Mouse (Mus musculus): Measurements from ENCODE around the gene Ccdc15.
"Not testable (repeated sequence)": the region's sequence is repeated elsewhere in the genome, so short reads cannot be mapped to it uniquely, and the experiment has no call there.

Gene Ccdc15

DNA sequence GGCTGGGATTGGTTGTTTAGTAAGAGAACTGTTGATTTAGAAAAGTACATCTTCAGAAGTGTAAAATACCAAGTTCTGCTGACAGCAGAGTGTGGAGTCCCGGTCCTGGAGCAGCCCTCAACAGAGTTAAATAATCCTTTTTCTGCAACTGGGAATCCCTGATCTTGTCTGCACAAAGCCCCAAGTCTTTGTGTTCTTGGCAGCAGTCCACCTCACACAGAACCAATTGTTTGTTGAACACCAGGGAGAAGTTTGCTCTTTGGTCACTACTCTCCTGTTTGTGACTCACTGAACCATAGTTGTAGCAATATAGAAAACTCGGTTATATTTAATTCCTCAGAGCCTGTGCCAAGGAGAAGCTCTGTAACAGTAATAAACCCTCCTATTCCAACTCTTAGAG, 3.0 kb upstream of the Ccdc15 start:
- in situ Hi-C loops (cut with MboI, MseI) = no loop called here

DNA sequence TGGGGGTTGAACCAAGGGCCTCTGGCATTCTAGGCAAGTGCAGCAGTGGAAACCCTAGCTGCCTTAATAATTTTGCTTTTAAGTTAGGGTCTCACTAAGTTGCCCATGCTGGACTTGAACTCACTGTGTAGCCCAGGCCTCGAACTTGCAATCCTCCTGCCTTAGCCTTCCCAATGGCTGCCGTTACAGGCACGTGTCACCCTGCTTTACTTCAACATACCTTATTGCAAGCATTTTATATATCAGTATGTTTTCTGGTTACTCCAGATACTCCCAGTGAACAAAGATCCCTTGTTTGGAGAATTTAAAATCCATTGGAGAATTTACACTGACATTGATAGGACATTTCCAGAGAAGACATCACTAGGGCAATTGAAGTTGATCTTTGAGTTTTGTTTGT, 818 bp upstream of the Ccdc15 start:
- in situ Hi-C loops (cut with MboI, MseI) = no loop called here

DNA sequence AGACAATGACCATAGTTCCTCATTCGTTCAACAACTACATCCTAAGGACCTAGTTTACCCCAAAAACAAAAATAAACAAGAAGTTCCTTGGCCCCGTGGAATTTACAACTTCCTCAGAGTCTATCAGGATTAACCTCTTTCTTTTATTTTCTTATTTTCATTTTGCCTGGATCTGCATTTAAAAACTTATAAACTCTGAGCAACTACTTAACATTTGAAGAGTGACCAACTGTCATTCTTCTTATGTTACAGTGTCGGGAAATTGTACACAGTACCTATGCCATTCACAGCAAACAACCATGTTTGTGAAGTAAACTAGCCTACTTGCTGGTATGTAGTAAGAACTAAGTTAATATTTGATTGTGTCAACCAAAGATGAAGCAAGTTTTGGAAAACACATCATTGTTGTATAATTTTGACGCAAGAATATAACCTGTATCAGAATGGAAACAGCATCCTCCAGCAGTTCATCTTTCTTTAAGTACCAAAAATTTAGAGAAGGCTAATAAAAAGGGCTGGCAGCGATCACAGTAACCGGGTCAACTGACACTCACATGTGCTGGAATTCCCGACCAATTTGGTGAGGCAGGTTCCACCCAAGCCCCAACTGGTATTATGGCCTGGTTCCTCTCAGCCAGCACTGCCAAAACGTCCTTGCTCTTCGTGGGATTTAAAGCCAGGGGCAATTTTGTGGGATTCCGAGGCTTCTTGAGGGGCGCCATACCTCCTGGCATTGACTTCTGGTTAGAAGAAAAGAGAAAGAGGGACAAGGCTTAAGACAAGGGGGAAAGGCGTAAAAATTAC, 846 bp downstream of the Ccdc15 start:
- in situ Hi-C loops (cut with MboI, MseI) = no loop called here

DNA sequence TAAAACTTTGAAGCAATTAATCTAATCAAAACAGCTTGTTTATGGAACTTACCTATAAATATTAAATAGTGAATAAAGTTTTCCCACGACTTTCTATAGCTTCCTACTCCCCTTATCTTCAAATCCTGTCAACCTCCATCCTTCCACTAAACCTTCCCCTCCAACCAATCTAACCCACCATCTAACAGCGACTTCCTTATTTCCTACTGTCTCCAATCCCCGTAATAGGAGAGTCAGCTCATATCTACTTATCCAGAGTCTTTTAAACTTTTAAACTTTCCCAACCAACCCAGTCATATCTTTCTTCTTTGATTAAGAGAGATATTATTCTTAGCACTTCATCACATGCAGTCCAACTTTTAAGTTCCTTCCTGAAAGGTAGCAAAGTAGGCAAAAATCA, 2.8 kb downstream of the Ccdc15 start:
- in situ Hi-C loops (cut with MboI, MseI) = no loop called here

DNA sequence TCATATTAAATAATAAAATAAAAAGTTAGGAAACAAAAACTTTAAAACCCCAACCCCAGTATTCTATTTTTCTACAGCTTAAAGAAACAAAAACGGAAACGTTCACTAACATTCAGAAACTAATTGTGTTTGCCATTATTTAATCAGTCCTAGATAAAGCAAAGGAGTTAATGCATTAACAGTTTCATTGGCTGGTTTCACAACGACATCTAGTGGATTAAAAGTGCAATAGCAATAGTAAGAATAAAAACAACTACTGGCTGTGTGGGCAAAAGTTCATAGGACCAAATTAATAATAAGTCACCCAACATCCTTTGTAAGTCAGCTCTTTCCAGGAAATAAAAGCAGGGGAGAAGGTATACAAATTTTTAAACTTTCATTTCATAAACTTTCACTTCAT, 18.8 kb downstream of the Ccdc15 start:
- in situ Hi-C loops (cut with MboI, MseI) = no loop called here

DNA sequence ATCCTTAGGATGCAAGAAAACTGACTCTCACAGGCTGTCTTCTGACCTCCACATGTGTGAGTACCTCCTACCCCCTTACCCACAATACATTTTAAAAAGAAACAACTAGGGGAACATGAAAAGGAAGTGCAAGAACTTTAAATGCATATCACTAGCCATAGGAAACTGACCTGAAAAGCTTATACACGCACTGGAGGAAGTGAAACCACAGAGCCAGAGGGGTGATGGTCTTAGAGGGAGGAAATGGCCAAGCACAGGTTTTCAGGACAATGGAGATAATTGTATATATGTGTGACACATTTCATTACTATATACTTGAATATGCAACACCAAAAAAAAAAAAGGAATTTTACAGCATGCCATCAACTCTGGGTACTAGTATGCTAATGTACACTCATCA, 46.5 kb downstream of the Ccdc15 start:
- in situ Hi-C loops (cut with MboI, MseI) = no loop called here

DNA sequence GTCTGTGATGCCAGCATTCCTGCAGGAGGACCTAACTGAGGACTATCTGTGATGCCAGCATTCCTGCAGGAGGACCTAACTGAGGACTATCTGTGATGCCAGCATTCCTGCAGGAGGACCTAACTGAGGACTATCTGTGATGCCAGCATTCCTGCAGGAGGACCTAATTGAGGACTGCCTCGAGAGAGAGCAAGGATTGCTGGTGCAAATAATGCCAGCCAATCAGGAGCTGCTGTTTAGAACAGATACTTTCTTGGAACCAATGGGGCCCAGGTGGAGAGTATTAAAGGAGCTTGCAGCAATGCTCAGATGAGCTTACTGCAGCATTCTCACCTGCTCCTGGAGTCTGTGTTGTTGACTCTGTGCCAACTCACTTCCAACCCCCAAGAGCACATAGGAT, 47.7 kb downstream of the Ccdc15 start:
- in situ Hi-C loops (cut with MboI, MseI) = not testable (repeated sequence)

DNA sequence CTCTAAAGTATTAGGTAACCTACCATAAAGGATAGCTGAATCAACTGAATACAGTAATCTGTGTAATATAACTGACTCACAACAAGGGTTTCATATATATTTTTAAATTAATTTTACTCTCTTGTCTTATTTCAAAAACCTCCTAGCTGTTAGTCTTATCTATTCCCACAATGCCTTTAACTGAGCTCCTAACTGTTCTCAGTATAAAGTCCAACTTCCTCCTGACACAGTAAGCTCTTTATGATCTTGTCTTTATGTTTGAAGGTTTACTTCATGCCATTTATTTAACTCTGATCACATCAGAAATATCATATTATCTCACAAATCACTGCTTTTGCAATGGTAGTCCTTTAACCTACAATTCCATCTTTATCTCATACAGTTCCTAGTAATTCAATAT, 52.6 kb downstream of the Ccdc15 start:
- in situ Hi-C loops (cut with MboI, MseI) = no loop called here

DNA sequence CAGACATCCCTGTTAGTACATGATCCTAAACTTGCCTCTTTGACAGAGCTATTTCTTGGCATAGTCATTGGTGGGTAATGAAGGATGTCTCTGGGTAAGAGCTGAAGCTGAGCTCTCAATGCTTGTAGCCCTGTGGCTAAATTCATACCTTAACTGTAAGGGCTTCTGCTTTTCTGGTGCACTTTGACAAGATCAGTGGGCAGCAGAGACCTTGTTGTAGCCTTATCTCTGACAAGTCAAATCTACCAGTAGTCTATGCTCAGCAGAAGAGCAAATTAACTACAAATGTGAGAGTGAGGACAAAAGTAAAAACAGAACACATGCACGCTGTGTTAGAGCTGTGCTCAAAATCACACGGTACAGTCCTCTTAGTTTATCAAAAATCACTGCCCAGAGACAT, 81.6 kb downstream of the Ccdc15 start:
- in situ Hi-C loops (cut with MboI, MseI) = no loop called here

DNA sequence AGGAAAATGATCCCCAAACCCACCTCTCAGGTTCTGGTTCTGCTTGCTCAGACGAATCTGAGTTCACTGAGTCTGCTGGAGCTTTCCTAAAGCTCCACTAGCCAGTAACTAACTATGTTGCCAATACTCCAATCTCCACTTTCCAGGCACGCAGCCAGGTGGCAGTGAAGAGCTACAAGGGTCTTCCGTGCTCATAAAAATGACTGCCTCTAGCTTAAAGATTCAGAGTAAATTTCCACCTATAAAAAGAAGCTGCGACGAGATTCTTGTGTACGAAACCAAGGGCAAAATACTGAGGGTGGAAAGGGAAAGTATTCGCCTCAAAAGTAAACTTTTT, 92.4 kb downstream of the Ccdc15 start:
- in situ Hi-C loops (cut with MboI, MseI) = no loop called here

DNA sequence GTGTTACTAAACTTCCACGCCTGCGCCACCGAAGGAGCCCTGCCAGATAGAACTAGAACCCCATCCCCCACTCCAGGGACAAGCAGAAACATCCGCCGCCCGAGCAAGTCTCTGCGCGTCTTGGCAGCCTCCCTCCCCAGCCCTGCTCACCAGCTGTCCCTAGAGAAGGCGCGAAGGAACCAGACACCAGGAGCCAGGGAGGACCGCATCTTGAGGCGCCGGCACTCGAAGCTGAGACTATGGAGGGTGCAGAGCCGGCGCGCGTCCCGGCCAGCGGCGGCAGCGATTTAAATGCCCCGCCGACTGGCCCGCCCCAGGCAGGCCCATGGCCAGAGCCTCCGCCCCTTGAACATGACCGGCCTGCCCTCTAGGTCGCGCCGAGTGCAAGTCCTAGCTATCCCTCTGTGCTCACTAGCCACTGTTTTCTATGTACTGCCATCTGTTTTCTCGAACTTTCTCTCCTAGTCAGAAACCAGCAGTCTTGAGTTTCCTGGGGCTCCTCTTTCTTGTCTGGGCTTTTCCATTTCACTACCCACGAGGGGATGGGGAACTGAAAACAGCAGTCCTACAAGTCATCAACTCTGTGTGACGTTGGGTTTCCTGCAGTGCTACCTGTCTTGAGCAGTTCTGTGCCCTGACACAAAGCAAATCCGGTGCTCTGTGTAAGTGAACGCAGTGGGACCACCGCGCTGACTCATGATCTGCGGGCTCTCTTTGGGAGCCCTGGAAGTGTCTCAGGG, 92.9 kb downstream of the Ccdc15 start, which contains the start of gene Slc37a2:
Gene Slc37a2, minus strand, starts transcription at position 590 of the 740 bp plus-strand sequence.
- in situ Hi-C loops (cut with MboI, MseI) = no loop called here

DNA sequence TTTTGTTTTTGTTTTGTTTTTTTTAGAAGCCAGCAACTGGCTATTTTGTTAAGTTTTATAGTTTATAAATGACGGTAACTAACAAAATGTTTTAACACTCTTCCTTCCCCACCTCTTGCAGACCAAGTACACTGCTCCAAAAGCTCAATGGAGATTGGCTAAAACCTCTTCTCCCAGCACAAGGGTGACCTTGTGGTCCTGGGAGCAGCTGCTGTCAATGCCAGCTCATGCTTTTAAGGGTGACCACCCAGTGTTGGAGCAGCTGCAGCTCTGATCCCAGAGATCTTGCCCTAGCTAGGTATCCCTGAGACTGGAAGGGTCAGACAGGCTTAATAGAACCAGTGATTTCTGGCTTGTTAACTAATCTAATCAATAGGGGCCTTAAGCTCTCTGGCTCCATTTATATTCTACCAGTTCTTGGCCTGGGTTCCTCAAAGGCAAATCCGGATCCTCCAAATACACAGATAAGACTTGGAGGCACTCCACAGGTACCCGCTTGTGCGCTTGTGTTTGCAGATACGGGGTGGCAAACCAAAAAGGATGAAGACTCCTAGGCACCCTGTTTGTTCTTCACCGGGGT, 93.6 kb downstream of the Ccdc15 start:
- in situ Hi-C loops (cut with MboI, MseI) = no loop called here

DNA sequence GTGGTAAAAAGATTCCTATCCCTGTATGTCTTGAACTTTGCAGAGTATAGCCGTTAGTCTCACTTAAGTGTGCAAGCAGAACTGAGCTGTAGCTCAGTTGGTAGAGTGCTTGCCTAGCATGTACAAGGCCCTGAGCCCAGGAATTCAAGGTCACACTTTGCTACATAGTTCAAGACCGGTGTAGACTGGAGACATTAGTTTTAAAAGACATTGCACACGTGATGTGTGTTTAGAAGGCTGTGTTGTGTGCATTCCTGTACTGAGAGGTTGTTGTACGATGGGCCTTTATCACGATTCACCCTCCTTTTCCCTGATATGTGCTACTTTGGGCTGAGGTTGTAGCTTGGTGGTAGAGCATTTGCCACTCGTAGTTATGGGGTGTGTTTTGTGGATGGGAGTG, 97.6 kb downstream of the Ccdc15 start:
- in situ Hi-C loops (cut with MboI, MseI) = no loop called here

DNA sequence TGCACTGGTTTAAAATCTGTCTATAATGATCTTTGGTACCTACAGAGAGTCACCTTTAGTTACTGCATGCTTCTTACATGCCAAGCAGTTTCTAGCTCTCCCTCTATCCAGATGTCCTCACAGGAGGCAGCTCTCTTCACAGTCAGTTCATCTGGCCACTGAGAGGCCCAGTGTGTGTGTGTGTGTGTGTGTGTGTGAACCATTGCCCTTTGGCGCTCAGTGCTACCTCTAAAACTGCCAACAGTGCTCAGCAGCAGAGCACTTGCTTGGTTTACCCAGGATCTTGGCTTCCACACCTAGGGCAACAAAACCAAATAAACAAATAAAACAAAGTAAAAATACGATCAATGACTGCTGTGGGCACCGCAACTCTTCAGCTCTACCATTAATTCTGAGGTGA, 98.3 kb downstream of the Ccdc15 start:
- in situ Hi-C loops (cut with MboI, MseI) = no loop called here

DNA sequence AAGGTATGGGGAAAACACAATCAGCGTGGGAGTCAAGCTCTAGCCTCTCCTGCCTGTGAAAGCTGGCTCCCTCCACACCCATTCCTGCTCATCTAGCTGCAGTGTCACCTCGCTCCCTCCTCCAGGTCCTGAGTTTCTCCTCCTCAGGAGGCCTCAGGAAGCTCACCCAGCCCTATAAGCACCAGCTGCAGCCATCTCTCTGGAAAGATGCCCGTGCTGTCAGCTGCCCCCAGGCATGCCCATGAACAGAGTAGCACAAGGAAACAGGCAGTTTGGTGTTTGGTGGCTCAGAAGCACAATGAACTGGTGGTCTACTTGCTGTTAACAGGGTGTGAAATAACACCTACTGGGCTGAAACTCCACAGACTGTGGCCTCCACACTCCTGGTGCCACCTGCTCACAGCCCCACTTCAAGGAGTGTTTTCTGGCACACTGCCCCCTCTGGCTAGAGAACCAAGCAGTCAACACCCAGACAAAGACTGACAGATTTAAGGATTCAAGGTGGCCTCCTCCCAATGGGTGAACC, 99.8 kb downstream of the Ccdc15 start:
- in situ Hi-C loops (cut with MboI, MseI) = no loop called here

DNA sequence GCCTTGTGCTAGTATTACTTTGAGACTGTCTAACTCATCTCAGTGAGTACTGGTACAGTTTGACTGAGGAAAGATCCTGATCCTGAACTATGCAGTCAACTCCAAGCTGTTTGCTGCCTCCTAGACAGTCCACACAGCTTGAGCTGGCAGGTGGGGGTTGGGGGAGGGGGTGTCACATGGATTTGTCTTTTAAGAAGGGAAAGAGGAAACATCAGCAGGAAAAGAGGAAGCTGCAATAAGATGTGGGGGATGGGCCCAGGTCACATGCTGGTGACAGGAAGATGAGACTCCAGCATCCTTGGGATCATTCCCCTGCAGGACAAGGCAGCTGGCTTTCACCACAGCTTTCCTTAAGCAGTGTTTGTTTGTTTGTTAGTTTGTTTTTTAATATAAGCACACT, 100.8 kb downstream of the Ccdc15 start:
- in situ Hi-C loops (cut with MboI, MseI) = no loop called here

DNA sequence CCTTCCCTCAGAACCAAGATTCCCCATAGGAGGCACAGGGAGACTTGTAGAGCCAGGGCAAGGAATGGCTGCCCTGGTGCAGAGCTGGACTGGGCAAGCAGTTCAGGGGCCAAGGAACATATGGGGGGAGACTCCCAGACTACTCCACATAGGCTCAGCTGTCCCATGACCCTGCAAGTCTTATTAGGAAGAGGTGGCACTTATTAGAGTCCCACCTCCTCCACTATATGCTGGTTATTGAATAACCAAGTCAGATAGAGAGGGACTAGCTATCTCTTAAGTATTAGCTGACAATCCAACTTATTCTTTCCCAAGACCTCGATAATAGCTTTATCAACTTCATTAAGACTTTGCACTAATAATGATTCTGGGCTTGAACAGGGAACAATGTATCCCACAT, 102.4 kb downstream of the Ccdc15 start:
- in situ Hi-C loops (cut with MboI, MseI) = no loop called here

DNA sequence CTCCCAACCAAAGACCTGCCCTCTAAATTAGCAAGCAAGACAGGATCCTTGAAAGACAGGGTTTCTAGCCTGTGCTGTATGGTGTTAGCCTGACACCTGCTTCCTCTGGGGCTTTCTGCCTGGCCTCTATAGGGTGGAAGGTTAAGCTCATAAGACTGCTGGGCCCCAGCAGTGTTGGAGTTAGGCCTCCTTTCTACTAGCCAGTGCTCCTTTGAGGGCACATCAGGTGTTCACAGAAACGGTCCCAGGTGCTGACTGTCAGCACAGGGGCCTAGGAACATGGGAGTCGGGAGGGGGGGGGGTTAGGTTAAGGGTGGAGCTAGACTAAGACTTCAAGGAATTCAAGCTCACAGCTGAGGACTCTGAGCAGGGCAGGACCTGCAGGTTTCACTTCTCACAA, 102.8 kb downstream of the Ccdc15 start:
- in situ Hi-C loops (cut with MboI, MseI) = no loop called here

DNA sequence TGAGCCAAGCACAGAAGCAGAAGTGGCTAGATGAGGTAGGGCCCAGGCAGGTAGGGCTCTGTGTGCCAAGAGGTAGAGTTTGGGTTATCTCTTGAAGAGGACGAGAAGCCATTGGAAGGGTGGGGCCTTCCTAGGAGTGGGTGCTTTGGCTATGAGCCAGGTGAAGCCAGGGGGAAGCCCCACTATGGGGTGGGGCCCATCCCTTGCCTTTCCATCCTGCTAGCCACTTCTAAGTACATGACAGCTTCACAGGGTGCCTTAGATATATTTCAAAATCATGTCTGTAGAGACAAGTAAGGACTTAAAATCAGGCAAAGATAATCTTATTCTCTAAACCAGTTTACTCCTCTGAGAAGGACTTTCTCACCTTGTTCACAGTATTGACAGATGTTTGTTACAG, 103.6 kb downstream of the Ccdc15 start:
- in situ Hi-C loops (cut with MboI, MseI) = no loop called here

DNA sequence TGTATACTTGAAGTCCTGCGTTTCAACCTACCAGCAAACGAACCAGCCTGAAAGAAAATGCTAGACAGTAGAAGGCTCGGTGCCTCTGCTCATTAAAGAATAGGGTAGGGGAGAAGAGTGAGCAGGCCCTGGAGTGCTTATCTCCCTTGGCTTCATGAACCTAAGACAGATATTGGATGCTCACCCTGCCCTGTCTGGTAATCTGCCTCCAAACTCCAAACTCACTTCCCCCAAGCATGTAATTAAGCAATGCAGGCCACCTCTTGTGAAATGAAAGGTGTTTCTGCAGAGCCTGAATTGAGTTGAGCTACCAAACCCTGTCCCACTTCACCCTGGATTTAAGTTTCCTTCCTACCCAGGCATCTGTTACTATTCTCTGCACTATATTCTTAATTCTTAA, 105.5 kb downstream of the Ccdc15 start:
- in situ Hi-C loops (cut with MboI, MseI) = no loop called here

DNA sequence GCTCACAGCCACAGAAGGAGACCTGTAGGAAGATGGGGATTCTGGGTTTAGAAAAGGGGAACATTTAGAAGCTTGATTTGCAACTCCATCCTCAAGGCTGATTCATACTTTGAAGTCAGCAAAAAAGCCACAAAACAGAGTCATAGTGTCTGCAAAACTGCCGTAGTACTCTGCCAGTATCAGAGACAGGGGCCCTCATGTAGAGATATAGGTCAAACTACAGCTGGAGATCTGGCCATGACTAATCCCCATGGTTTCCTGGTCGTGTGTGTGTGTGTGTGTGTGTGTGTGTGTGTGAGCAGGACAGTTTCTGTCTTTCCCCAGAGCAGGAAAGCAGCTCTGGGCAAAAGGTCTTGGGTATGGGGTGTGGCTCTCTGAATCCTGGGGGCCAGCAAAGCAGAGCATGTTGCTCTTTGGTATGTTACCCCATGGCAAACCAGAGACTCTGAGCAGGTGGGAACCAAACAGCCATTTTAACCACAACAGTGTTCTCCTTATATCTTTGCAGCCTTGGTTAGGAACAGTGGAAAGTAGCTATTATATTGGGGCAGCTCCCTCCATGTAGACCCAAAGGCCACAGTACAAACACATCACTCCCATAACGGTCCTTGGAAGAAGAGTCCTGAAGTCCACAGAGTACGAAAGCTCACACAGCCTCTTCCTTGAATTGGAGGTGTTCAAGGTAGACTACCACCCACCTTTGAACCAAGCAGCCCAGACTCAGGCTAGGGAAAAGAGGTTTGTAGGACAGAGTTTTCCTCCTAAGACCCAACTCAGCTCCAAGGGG, 112.1 kb downstream of the Ccdc15 start:
- in situ Hi-C loops (cut with MboI, MseI) = no loop called here

Data from T-helper 2 cell (primary cell).